Mouse (Mus musculus): ENCODE results near the gene Vmp1.

- TF ChIP-seq ZC3H11A (IDR thresholded peaks at IDR 0.05; ENCODE audit: borderline replicate concordance, low read depth, low read length) (no peak), ZNF384 (IDR thresholded peaks at IDR 0.05; ENCODE audit: low read depth, low read length) (no peak), MAFK (IDR thresholded peaks at IDR 0.05; ENCODE audit: insufficient read depth, low read depth, low read length) (no peak), CHD2 (IDR thresholded peaks at IDR 0.05; ENCODE audit: low read depth, low read length) (no peak)
These were observed 31.1 kb downstream of the Vmp1 start for GRCm38 (mm10) chr11:86652578-86652979.

Data from ES-E14 (cell line).